Mouse (Mus musculus): ENCODE measurements around the gene Slc46a1. TPM values are rescaled to one million over a fixed set of nuclear protein-coding genes. Genes with fewer than 3 reads are reported as not detected.

Gene Slc46a1
- polyA plus RNA-seq, 1 experiment from 2014 or later, result 15.4 TPM

- Histone ChIP-seq H3K9ac (no peak overlapping the region), H3K36me3 (peaks cover 24% of the 10 kb centered on the region), H3K4me2 (replicated peaks) (no peak overlapping the region), H3K9me3 (no peaks in the 10 kb centered on the region), H3K27me3 (no peaks in the 10 kb centered on the region), H3K27ac (no peak overlapping the region), H3K4me3 (no peak overlapping the region), H3K4me1 (peaks cover 13% of the 10 kb centered on the region)
- WGBS, result 77% methylated on average over 5 of the region's 5 CpGs
- no peak for ATAC-seq (ENCODE audit: insufficient number of reproducible peaks, insufficient read depth, low FRiP score, low TSS enrichment)
Measured at GRCm38 (mm10) chr11:78509148-78509547, 43.7 kb downstream of the Slc46a1 start.

GRCm38 (mm10) chr11:78512025-78512957 lies 46.8 kb downstream of the Slc46a1 start, which contains the start of the genes Tmem199 and Poldip2:
Gene Tmem199 (minus strand): TSS chr11:78512172.
Gene Poldip2 (plus strand): TSS chr11:78512193.
- H3K4me2 ChIP-seq (replicated peaks), result peak within 1 kb of the TSS; percentile 85
- 1% methylated on average over 66 of the region's 67 CpGs for WGBS
- H3K9ac ChIP-seq, result peak within 1 kb of the TSS; percentile 96
- peak; percentile 94 for ATAC-seq (ENCODE audit: insufficient number of reproducible peaks, insufficient read depth, low FRiP score, low TSS enrichment)
- H3K9me3 ChIP-seq, result no peaks in the 10 kb centered on the region
- H3K27ac ChIP-seq, result peak within 1 kb of the TSS; percentile 85
- peaks cover 13% of the 10 kb centered on the region for H3K4me1 ChIP-seq
- peaks cover 38% of the 10 kb centered on the region for H3K36me3 ChIP-seq
- H3K27me3 ChIP-seq, result no peaks in the 10 kb centered on the region
- peak within 1 kb of the TSS; percentile 88 for H3K4me3 ChIP-seq

GRCm38 (mm10) chr11:78513106-78513790 lies 47.8 kb downstream of the Slc46a1 start:
- WGBS, result 82% methylated on average over 3 of the region's 3 CpGs
- no peaks in the 10 kb centered on the region for H3K27me3 ChIP-seq
- peak overlapping the region; percentile 88 for H3K4me3 ChIP-seq
- ATAC-seq (ENCODE audit: insufficient number of reproducible peaks, insufficient read depth, low FRiP score, low TSS enrichment), result no peak
- H3K4me1 ChIP-seq, result peaks cover 13% of the 10 kb centered on the region
- H3K4me2 ChIP-seq (replicated peaks), result peak overlapping the region; percentile 85
- peaks cover 37% of the 10 kb centered on the region for H3K36me3 ChIP-seq
- H3K9me3 ChIP-seq, result no peaks in the 10 kb centered on the region
- peak overlapping the region; percentile 96 for H3K9ac ChIP-seq
- no peak overlapping the region for H3K27ac ChIP-seq

- H3K4me2 ChIP-seq (replicated peaks), result no peak overlapping the region
- H3K4me3 ChIP-seq, result no peak overlapping the region
- no peak overlapping the region for H3K27ac ChIP-seq
- no peaks in the 10 kb centered on the region for H3K27me3 ChIP-seq
- ATAC-seq (ENCODE audit: insufficient number of reproducible peaks, insufficient read depth, low FRiP score, low TSS enrichment), result no peak
- no peaks in the 10 kb centered on the region for H3K9me3 ChIP-seq
- WGBS, result 61% methylated on average over 2 of the region's 2 CpGs
- peaks cover 13% of the 10 kb centered on the region for H3K4me1 ChIP-seq
- H3K36me3 ChIP-seq, result peaks cover 56% of the 10 kb centered on the region
- H3K9ac ChIP-seq, result no peak overlapping the region
Measured at GRCm38 (mm10) chr11:78515549-78516325, 50.2 kb downstream of the Slc46a1 start.

GRCm38 (mm10) chr11:78518931-78519330 lies 53.4 kb downstream of the Slc46a1 start:
- H3K9ac ChIP-seq, result no peak overlapping the region
- WGBS, result 88% methylated on average over 10 of the region's 10 CpGs
- H3K9me3 ChIP-seq, result no peaks in the 10 kb centered on the region
- no peak overlapping the region for H3K4me2 ChIP-seq (replicated peaks)
- no peaks in the 10 kb centered on the region for H3K4me1 ChIP-seq
- H3K27me3 ChIP-seq, result no peaks in the 10 kb centered on the region
- H3K27ac ChIP-seq, result no peak overlapping the region
- ATAC-seq (ENCODE audit: insufficient number of reproducible peaks, insufficient read depth, low FRiP score, low TSS enrichment), result no peak
- H3K4me3 ChIP-seq, result no peak overlapping the region
- peaks cover 88% of the 10 kb centered on the region for H3K36me3 ChIP-seq

Other genes with a start within 250 kb of the Slc46a1 start
- 56.2 and 61.1 TPM in 2 replicates for gene Sdf2, start 220.0 kb upstream of the Slc46a1 start, polyA plus RNA-seq (2016; fragmentation: Nextera tagmentation; extraction: Ambion mirVana)
- gene Supt6, start 219.7 kb upstream of the Slc46a1 start, polyA plus RNA-seq (2016; fragmentation: Nextera tagmentation; extraction: Ambion mirVana), result 36.1 and 37.8 TPM in 2 replicates
- 72.1 and 79.5 TPM in 2 replicates for gene 2610507B11Rik, start 203.9 kb upstream of the Slc46a1 start, polyA plus RNA-seq (2016; fragmentation: Nextera tagmentation; extraction: Ambion mirVana)
- 0.32 and 0.52 TPM in 2 replicates for gene BC030499, start 174.9 kb upstream of the Slc46a1 start, polyA plus RNA-seq (2016; fragmentation: Nextera tagmentation; extraction: Ambion mirVana)
- 49.2 and 50.8 TPM in 2 replicates for gene Spag5, start 164.2 kb upstream of the Slc46a1 start, polyA plus RNA-seq (2016; fragmentation: Nextera tagmentation; extraction: Ambion mirVana)
- 4.6 and 5.3 TPM in 2 replicates for gene Aldoc, start 142.7 kb upstream of the Slc46a1 start, polyA plus RNA-seq (2016; fragmentation: Nextera tagmentation; extraction: Ambion mirVana)
- 71.1 and 74.3 TPM in 2 replicates for gene Pigs, start 137.3 kb upstream of the Slc46a1 start, polyA plus RNA-seq (2016; fragmentation: Nextera tagmentation; extraction: Ambion mirVana)
- 93.2 and 99.5 TPM in 2 replicates for gene Unc119, start 122.2 kb upstream of the Slc46a1 start, polyA plus RNA-seq (2016; fragmentation: Nextera tagmentation; extraction: Ambion mirVana)
- 0.09 and 0.18 TPM in 2 replicates for gene Foxn1, start 79.1 kb upstream of the Slc46a1 start, polyA plus RNA-seq (2016; fragmentation: Nextera tagmentation; extraction: Ambion mirVana)
- not detected in 2 replicates for gene Slc13a2, start 43.5 kb upstream of the Slc46a1 start, polyA plus RNA-seq (2016; fragmentation: Nextera tagmentation; extraction: Ambion mirVana)
- gene Sarm1, start 32.1 kb downstream of the Slc46a1 start, polyA plus RNA-seq (2016; fragmentation: Nextera tagmentation; extraction: Ambion mirVana), result 5.2 and 7.3 TPM in 2 replicates
- 11.8 and 13.2 TPM in 2 replicates for gene Vtn, start 33.4 kb downstream of the Slc46a1 start, polyA plus RNA-seq (2016; fragmentation: Nextera tagmentation; extraction: Ambion mirVana)
- not detected in 2 replicates for gene Sebox, start 37.8 kb downstream of the Slc46a1 start, polyA plus RNA-seq (2016; fragmentation: Nextera tagmentation; extraction: Ambion mirVana)
- gene Tmem199, start 46.5 kb downstream of the Slc46a1 start, polyA plus RNA-seq (2016; fragmentation: Nextera tagmentation; extraction: Ambion mirVana), result 53.4 and 60.7 TPM in 2 replicates
- 180 and 183 TPM in 2 replicates for gene Poldip2, start 46.5 kb downstream of the Slc46a1 start, polyA plus RNA-seq (2016; fragmentation: Nextera tagmentation; extraction: Ambion mirVana)
- gene Tnfaip1, start 70.6 kb downstream of the Slc46a1 start, polyA plus RNA-seq (2016; fragmentation: Nextera tagmentation; extraction: Ambion mirVana), result 78.2 and 82.2 TPM in 2 replicates
- gene Ift20, start 70.7 kb downstream of the Slc46a1 start, polyA plus RNA-seq (2016; fragmentation: Nextera tagmentation; extraction: Ambion mirVana), result 136 and 139 TPM in 2 replicates
- 55.9 and 56.0 TPM in 2 replicates for gene Tmem97, start 85.1 kb downstream of the Slc46a1 start, polyA plus RNA-seq (2016; fragmentation: Nextera tagmentation; extraction: Ambion mirVana)
- gene Nlk, start 231.7 kb downstream of the Slc46a1 start, polyA plus RNA-seq (2016; fragmentation: Nextera tagmentation; extraction: Ambion mirVana), result 14.8 and 15.7 TPM in 2 replicates